Mouse (Mus musculus) forebrain, embryonic 10.5 days (tissue): ENCODE results near the gene Sim1. TPM values are rescaled to one million over a fixed set of nuclear protein-coding genes. Genes with fewer than 3 reads are reported as not detected.
A peak's percentile ranks its signal among the peaks of the same experiment; 100 is the strongest.

Experiments
- DNase-seq: peaks from one replicate; pipeline ENCODE4 v3.0.0-alpha.2; 2017; ENCODE audit warnings: low spot score; ENCODE audit errors: extremely low spot score
- H3K27ac ChIP-seq: fragments of 300-500 bp; sonication (generic); 2 replicates; pipeline ENCODE4 v1.5.1; 2016; ENCODE audit warnings: mild to moderate bottlenecking
- H3K27me3 ChIP-seq: fragments of 300-500 bp; sonication (generic); 2 replicates; pipeline ENCODE4 v1.6.1; 2016; ENCODE audit warnings: mild to moderate bottlenecking; ENCODE audit not compliant: poor library complexity, severe bottlenecking
- H3K36me3 ChIP-seq: fragments of 300-500 bp; sonication (generic); replicated peaks from 2 replicates; pipeline ENCODE4 v1.6.1; 2016; ENCODE audit warnings: mild to moderate bottlenecking, moderate library complexity
- H3K4me1 ChIP-seq: fragments of 300-500 bp; sonication (generic); 2 replicates; pipeline ENCODE4 v1.6.1; 2016
- H3K4me3 ChIP-seq: fragments of 300-500 bp; sonication (generic); 2 replicates; pipeline ENCODE4 v1.5.1; 2016; ENCODE audit warnings: mild to moderate bottlenecking, moderate library complexity
- H3K9me3 ChIP-seq: fragments of 300-500 bp; sonication (generic); 2 replicates; pipeline ENCODE4 v1.6.1; 2016; ENCODE audit warnings: mild to moderate bottlenecking, moderate library complexity
- WGBS: fragments of 180-500 bp; shearing (Covaris S2); methylation state at CpG from one replicate; pipeline ENCODE4 v1.1.7; 2016; 5-methylcytosine and 5-hydroxymethylcytosine counted together
- polyA plus RNA-seq: library from polyadenylated mRNA; unstranded; fragments of >200 nt; fragmentation: Nextera tagmentation; extraction: Ambion mirVana; gene quantifications from 2 replicates; pipeline ENCODE4 v1.2.1, GENCODE M21; 2016

Sim1 gene
- polyA plus RNA-seq, 1 experiment from 2014 or later, result 1.8 TPM

- Histone ChIP-seq H3K27me3 (peaks cover 100% of the 10 kb centered on the region), H3K4me1 (peaks cover 47% of the 10 kb centered on the region), H3K4me3 (0 out of 2 replicates have a peak overlapping the region, but pooled peaks have one; percentile 57), H3K27ac (no peak overlapping the region), H3K36me3 (no peaks in the 10 kb centered on the region), H3K9me3 (no peaks in the 10 kb centered on the region)
- peak; percentile 42 for DNase-seq
- WGBS, result 5% methylated on average over 21 of the region's 21 CpGs
Observed at GRCm38 (mm10) chr10:50895881-50896766, 1.6 kb downstream of the Sim1 start.

- Histone ChIP-seq H3K27me3 (peaks cover 100% of the 10 kb centered on the region), H3K4me3 (no peak overlapping the region), H3K27ac (no peak overlapping the region), H3K9me3 (no peaks in the 10 kb centered on the region), H3K4me1 (peaks cover 49% of the 10 kb centered on the region), H3K36me3 (no peaks in the 10 kb centered on the region)
- 6% methylated on average over 3 of the region's 3 CpGs for WGBS
- no peak for DNase-seq
Observed at GRCm38 (mm10) chr10:50896767-50897390, 2.3 kb downstream of the Sim1 start.

GRCm38 (mm10) chr10:50897530-50898471 is 3.2 kb downstream of the Sim1 start:
- H3K9me3 ChIP-seq, result no peaks in the 10 kb centered on the region
- no peak overlapping the region for H3K27ac ChIP-seq
- H3K36me3 ChIP-seq, result no peaks in the 10 kb centered on the region
- peak overlapping the region; percentile 27; the same call in 1 of the 2 replicates for H3K4me3 ChIP-seq
- H3K4me1 ChIP-seq, result peaks cover 49% of the 10 kb centered on the region
- peaks cover 100% of the 10 kb centered on the region for H3K27me3 ChIP-seq
- WGBS, result 1% methylated on average over 32 of the region's 32 CpGs
- DNase-seq, result peak; percentile 43

GRCm38 (mm10) chr10:50898621-50899020 is 4.1 kb downstream of the Sim1 start:
- peaks cover 100% of the 10 kb centered on the region for H3K27me3 ChIP-seq
- peaks cover 48% of the 10 kb centered on the region for H3K4me1 ChIP-seq
- H3K36me3 ChIP-seq, result no peaks in the 10 kb centered on the region
- no peak for DNase-seq
- WGBS, result 17% methylated on average over 2 of the region's 2 CpGs
- H3K27ac ChIP-seq, result no peak overlapping the region
- no peaks in the 10 kb centered on the region for H3K9me3 ChIP-seq
- H3K4me3 ChIP-seq, result no peak overlapping the region

GRCm38 (mm10) chr10:50899846-50900745 is 5.5 kb downstream of the Sim1 start:
- Histone ChIP-seq H3K27me3 (peaks cover 100% of the 10 kb centered on the region), H3K36me3 (no peaks in the 10 kb centered on the region), H3K4me3 (peak overlapping the region; percentile 41), H3K4me1 (peaks cover 51% of the 10 kb centered on the region), H3K27ac (peak overlapping the region; percentile 44; the same call in 1 of the 2 replicates), H3K9me3 (no peaks in the 10 kb centered on the region)
- 2% methylated on average over 21 of the region's 21 CpGs for WGBS
- DNase-seq, result peak; percentile 15

GRCm38 (mm10) chr10:50900746-50901600 is 6.4 kb downstream of the Sim1 start:
- Histone ChIP-seq H3K36me3 (no peaks in the 10 kb centered on the region), H3K27me3 (peaks cover 100% of the 10 kb centered on the region), H3K9me3 (no peaks in the 10 kb centered on the region), H3K4me3 (peak overlapping the region; percentile 41), H3K27ac (peak overlapping the region; percentile 44), H3K4me1 (peaks cover 53% of the 10 kb centered on the region)
- peak; percentile 66 for DNase-seq
- under 1% methylated on average over 42 of the region's 42 CpGs for WGBS

- H3K36me3 ChIP-seq, result no peaks in the 10 kb centered on the region
- peaks cover 53% of the 10 kb centered on the region for H3K4me1 ChIP-seq
- DNase-seq, result peak; percentile 29
- peaks cover 100% of the 10 kb centered on the region for H3K27me3 ChIP-seq
- H3K9me3 ChIP-seq, result no peaks in the 10 kb centered on the region
- H3K27ac ChIP-seq, result peak overlapping the region; percentile 44; the same call in 1 of the 2 replicates
- under 1% methylated on average over 19 of the region's 19 CpGs for WGBS
- H3K4me3 ChIP-seq, result peak overlapping the region; percentile 41; the same call in 1 of the 2 replicates
Observed at GRCm38 (mm10) chr10:50901601-50902475, 7.3 kb downstream of the Sim1 start.

GRCm38 (mm10) chr10:50902741-50903715 is 8.5 kb downstream of the Sim1 start:
- WGBS, result under 1% methylated on average over 43 of the region's 43 CpGs
- peaks cover 49% of the 10 kb centered on the region for H3K4me1 ChIP-seq
- H3K27ac ChIP-seq, result 0 out of 2 replicates have a peak overlapping the region, but pooled peaks have one; percentile 30
- H3K9me3 ChIP-seq, result no peaks in the 10 kb centered on the region
- H3K4me3 ChIP-seq, result peak overlapping the region; percentile 36
- no peaks in the 10 kb centered on the region for H3K36me3 ChIP-seq
- peak; percentile 65 for DNase-seq
- peaks cover 100% of the 10 kb centered on the region for H3K27me3 ChIP-seq
